ENCODE assay signal across 8 mouse cellular contexts in the genomic region with DNA sequence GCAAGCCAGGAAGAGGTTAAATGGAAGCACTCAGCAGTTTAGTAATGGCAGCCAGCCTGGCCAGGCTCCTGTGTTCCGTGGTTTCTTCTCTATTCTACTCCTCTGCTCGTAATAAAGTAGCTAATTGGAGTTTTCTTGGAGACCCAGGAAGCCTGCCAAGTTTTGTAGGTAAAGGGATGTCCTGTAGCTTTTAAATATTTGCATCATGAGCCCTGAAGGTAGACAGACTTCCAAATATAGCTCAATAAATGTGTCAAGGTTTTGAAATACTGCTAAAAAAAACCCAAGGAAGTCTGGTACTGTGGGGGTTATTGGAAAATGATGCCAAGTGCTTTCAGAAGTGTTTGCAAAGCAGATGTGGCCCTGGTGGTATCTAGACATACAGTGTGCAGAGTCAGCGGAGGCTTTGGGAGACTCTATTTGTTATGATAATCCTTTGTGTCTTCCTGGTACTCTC. TPM values are rescaled to one million over a fixed set of nuclear protein-coding genes. Genes with fewer than 3 reads are reported as not detected.
DNase-seq lines count a peak whose midpoint lies in the region; ATAC-seq and TF ChIP-seq lines count a peak whose summit lies in the region.

No protein-coding gene starts in this region.

- no peak for DNase-seq in heart, adult 8-10 months (ENCODE audit: low spot score)
- DNase-seq in 416B (ENCODE audit: low read depth): peak; percentile 32
- peak; percentile 85 for DNase-seq in brain, embryonic 14.5 days (ENCODE audit: low read depth)
- DNase-seq in limb, embryonic 10.5 days (ENCODE audit: low spot score): no peak
- no peak for DNase-seq in cerebellum, adult 11-12 months
- DNase-seq in cerebellum, postnatal 36 days: no peak
- no peak for DNase-seq in spleen, adult 12 weeks (ENCODE audit: low spot score)

- peak overlapping the region; percentile 67 for H3K27ac ChIP-seq in heart, embryonic 16.5 days (ENCODE audit: low read length)
- H3K27ac ChIP-seq in limb, embryonic 10.5 days: peak overlapping the region; percentile 84

- TF ChIP-seq CTCF in brain, embryonic 14.5 days (IDR thresholded peaks at IDR 0.05; ENCODE audit: borderline replicate concordance, extremely low read depth, insufficient read depth, insufficient read length): no peak

- no peaks in the 10 kb centered on the region for H3K27me3 ChIP-seq in heart, embryonic 16.5 days (ENCODE audit: control insufficient read depth, insufficient read depth, low read length)
- no peaks in the 10 kb centered on the region for H3K27me3 ChIP-seq in limb, embryonic 10.5 days (ENCODE audit: low read depth, poor library complexity, severe bottlenecking)

- peak overlapping the region; percentile 48 for H3K4me2 ChIP-seq in heart, embryonic 16.5 days (ENCODE audit: low read depth, low read length)

- TF ChIP-seq POLR2A in brain, embryonic 14.5 days (IDR thresholded peaks at IDR 0.05; ENCODE audit: borderline replicate concordance, extremely low read depth, insufficient read depth, insufficient read length, poor library complexity, severe bottlenecking): no peak

- no peak for ATAC-seq in heart, embryonic 16.5 days (replicated peaks; ENCODE audit: extremely low read depth, insufficient read depth, low FRiP score)

- H3K9ac ChIP-seq in heart, embryonic 16.5 days (ENCODE audit: low read length): no peak overlapping the region; the same call in 1 of the 2 replicates

- WGBS in heart, embryonic 16.5 days: 11% methylated on average over 3 of the region's 3 CpGs
- WGBS in limb, embryonic 10.5 days: 6% methylated on average over 3 of the region's 3 CpGs

- peaks cover 29% of the 10 kb centered on the region for H3K4me1 ChIP-seq in heart, embryonic 16.5 days (ENCODE audit: control insufficient read depth, insufficient read depth, low read length)
- H3K4me1 ChIP-seq in limb, embryonic 10.5 days: peaks cover 79% of the 10 kb centered on the region

- no peaks in the 10 kb centered on the region for H3K9me3 ChIP-seq in heart, embryonic 16.5 days (replicated peaks; ENCODE audit: control insufficient read depth, low read length)
- no peaks in the 10 kb centered on the region for H3K9me3 ChIP-seq in limb, embryonic 10.5 days (replicated peaks)

- no peaks in the 10 kb centered on the region for H3K36me3 ChIP-seq in heart, embryonic 16.5 days (ENCODE audit: control insufficient read depth, insufficient read depth)
- H3K36me3 ChIP-seq in limb, embryonic 10.5 days: no peaks in the 10 kb centered on the region; the same call in 1 of the 2 replicates

- H3K4me3 ChIP-seq in heart, embryonic 16.5 days (ENCODE audit: low read length): peak overlapping the region; percentile 18
- peak overlapping the region; percentile 20 for H3K4me3 ChIP-seq in limb, embryonic 10.5 days

RNA-seq across cellular contexts. Expression of gene Epb41l2, which starts 12.3 kb away (rescaled TPM):
- 49.8 and 52.1 TPM in 2 replicates for polyA plus RNA-seq in heart, embryonic 16.5 days (2015; fragmentation: Nextera tagmentation; extraction: Ambion mirVana)
- total RNA-seq in heart, adult 8-10 months (2022): 10 to 100 TPM; 34.0 to 46.3 (median 40.7) TPM
- 36.2 and 63.4 TPM in 2 replicates for polyA plus RNA-seq in brain, embryonic 14.5 days (2012; rRNA removed)
- 54.0 and 79.4 TPM in 2 replicates for polyA plus RNA-seq in limb, embryonic 10.5 days (2016; fragmentation: Nextera tagmentation; extraction: Ambion mirVana)

Comparison
In these comparisons a context has a peak if more than half of its experiments do, and no peak if none do; other contexts are left out.
1. DNase-seq: peak in 416B (single experiment) and brain, embryonic 14.5 days (single experiment); none in heart, adult 8-10 months (single experiment), limb, embryonic 10.5 days (single experiment), cerebellum, adult 11-12 months (single experiment), cerebellum, postnatal 36 days (0 of 2) and spleen, adult 12 weeks (single experiment).